Mouse (Mus musculus) neural tube, embryonic 11.5 days (tissue): ENCODE measurements at regions not wholly inside any gene's neighbourhood (a gene's known extent, or its start where the extent isn't known, plus 50 kb on each side); places are given as distances from the start of the nearest gene placed in this dataset.

Source experiments
- ATAC-seq: fragments of 200-750 bp; cut with Nextera tagmentation; 2 replicates; pipeline ENCODE4 v1.8.0; 2017; ENCODE audit warnings: moderate number of reproducible peaks, mild to moderate bottlenecking, moderate TSS enrichment, moderate library complexity; ENCODE audit not compliant: insufficient read depth, low FRiP score, low TSS enrichment
- DNase-seq: peaks from one replicate; pipeline ENCODE4 v3.0.0-alpha.2; 2015; ENCODE audit warnings: low spot score
- H3K27ac ChIP-seq: fragments of 300-500 bp; sonication (generic); 2 replicates; pipeline ENCODE4 v1.5.1; 2014; ENCODE audit warnings: low read depth, mild to moderate bottlenecking, low read length
- H3K27me3 ChIP-seq: fragments of 300-500 bp; sonication (generic); 2 replicates; pipeline ENCODE4 v1.6.1; 2014; ENCODE audit warnings: mild to moderate bottlenecking, low read length, mixed read lengths; ENCODE audit not compliant: control insufficient read depth, insufficient read depth
- H3K36me3 ChIP-seq: fragments of 300-500 bp; sonication (generic); 2 replicates; pipeline ENCODE4 v1.6.1; 2014; ENCODE audit warnings: mild to moderate bottlenecking, low read length, moderate library complexity, mixed read lengths; ENCODE audit not compliant: control insufficient read depth, insufficient read depth
- H3K4me1 ChIP-seq: fragments of 300-500 bp; sonication (generic); 2 replicates; pipeline ENCODE4 v1.6.1; 2014; ENCODE audit warnings: low read length, mixed read lengths; ENCODE audit not compliant: control insufficient read depth, insufficient read depth
- H3K4me2 ChIP-seq: fragments of 300-500 bp; sonication (generic); 2 replicates; pipeline ENCODE4 v1.6.1; 2014; ENCODE audit warnings: low read depth, mild to moderate bottlenecking, moderate library complexity
- H3K4me3 ChIP-seq: fragments of 300-500 bp; sonication (generic); 2 replicates; pipeline ENCODE4 v1.5.1; 2014; ENCODE audit warnings: low read depth, low read length
- H3K9ac ChIP-seq: fragments of 300-500 bp; sonication (generic); 2 replicates; pipeline ENCODE4 v1.6.1; 2014; ENCODE audit warnings: mild to moderate bottlenecking, low read length
- H3K9me3 ChIP-seq: fragments of 300-500 bp; sonication (generic); 2 replicates; pipeline ENCODE4 v1.6.1; 2016; ENCODE audit warnings: low read length; ENCODE audit not compliant: control insufficient read depth
- WGBS: fragments of 180-500 bp; shearing (Covaris S2); extraction: QIAGEN DNeasy Blood & Tissue Kit; methylation state at CpG from one replicate; pipeline ENCODE4 v1.1.7; 2014; 5-methylcytosine and 5-hydroxymethylcytosine counted together

GRCm38 (mm10) chr5:42270286-42271076 lies 202.7 kb downstream of the Gm16223 start:
- peak; percentile 72; the same call in 1 of the 2 replicates for ATAC-seq
- H3K27me3 ChIP-seq = no peaks in the 10 kb centered on the region
- no peaks in the 10 kb centered on the region for H3K36me3 ChIP-seq
- no peak overlapping the region for H3K27ac ChIP-seq
- H3K9ac ChIP-seq = no peak overlapping the region
- H3K4me3 ChIP-seq = no peak overlapping the region
- no peak for DNase-seq
- H3K4me1 ChIP-seq = no peaks in the 10 kb centered on the region
- H3K4me2 ChIP-seq = no peak overlapping the region
- no peaks in the 10 kb centered on the region for H3K9me3 ChIP-seq
- WGBS = 65% methylated on average over 3 of the region's 3 CpGs

DNA sequence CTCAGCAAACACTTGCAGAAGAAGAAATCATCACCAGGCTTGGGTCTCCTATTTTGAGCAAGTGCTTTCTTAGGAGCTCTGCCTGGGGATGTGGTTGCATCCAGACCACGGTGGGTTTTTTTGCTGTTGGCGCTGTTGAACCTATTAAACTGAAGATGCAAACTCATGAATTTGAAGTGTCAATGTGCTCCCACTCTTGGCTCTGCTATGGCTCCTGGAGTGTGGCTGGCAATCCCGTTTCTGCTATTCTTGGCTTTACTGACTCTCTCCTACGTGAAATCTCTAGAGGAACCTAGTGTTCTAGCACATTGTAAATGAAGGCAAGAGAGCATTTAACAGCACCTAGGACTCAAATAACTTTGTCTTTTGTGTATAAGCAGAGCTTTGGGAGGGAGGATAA lies 204.2 kb downstream of the Gm16223 start:
- Histone ChIP-seq H3K4me3 (no peak overlapping the region), H3K9ac (no peak overlapping the region), H3K4me2 (no peak overlapping the region), H3K27me3 (no peaks in the 10 kb centered on the region), H3K4me1 (no peaks in the 10 kb centered on the region), H3K36me3 (no peaks in the 10 kb centered on the region), H3K9me3 (no peaks in the 10 kb centered on the region), H3K27ac (no peak overlapping the region)
- 85% methylated on average over 4 of the region's 4 CpGs for WGBS
- DNase-seq (no peak), ATAC-seq (no peak)

DNA sequence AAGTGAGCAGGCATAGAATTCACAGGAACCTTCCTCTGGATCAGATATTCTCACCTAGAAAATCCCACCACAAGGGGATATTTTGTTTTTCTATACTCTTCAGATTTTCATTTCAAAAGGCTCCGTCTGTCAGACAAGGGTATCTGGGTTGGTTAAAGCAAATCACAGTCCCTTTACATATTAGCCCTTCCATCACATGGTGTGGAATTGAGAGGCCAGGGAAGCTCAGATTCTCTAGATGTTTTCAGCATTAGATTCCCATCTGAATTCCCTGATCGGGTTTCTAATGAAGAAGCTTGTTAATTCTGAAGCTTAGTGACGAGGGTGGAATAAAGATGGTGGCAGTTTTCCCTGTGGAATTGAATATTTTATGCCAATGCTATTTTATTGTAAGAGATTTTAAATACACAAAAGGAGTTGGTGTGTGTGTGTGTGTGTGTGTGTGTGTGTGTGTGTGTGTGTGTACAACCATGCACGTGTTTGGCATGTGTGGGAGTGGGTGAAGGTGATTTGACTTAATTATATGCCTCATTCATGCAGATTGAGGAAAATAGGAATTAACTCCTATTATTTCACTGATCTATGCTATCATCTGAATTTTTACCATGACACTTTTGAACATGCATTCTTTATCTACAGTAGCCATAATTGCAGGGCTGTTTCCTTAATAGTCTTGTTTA lies 211.0 kb downstream of the Gm16223 start:
- no peak for ATAC-seq
- Histone ChIP-seq H3K4me1 (no peaks in the 10 kb centered on the region), H3K9me3 (no peaks in the 10 kb centered on the region), H3K4me3 (no peak overlapping the region), H3K9ac (no peak overlapping the region), H3K27me3 (no peaks in the 10 kb centered on the region), H3K36me3 (no peaks in the 10 kb centered on the region), H3K4me2 (no peak overlapping the region), H3K27ac (no peak overlapping the region)
- 77% methylated on average over 4 of the region's 4 CpGs for WGBS
- no peak for DNase-seq
